Mouse (Mus musculus) hindbrain, embryonic 10.5 days (tissue): ENCODE data around the gene Odc1. TPM values are rescaled to one million over a fixed set of nuclear protein-coding genes. Genes with fewer than 3 reads are reported as not detected.

Experiments used
- DNase-seq: peaks from one replicate; pipeline ENCODE4 v3.0.0-alpha.2; 2017; ENCODE audit warnings: low spot score
- H3K27ac ChIP-seq: fragments of 300-500 bp; sonication (generic); 2 replicates; pipeline ENCODE4 v1.5.1; 2016; ENCODE audit warnings: mild to moderate bottlenecking, moderate library complexity
- H3K27me3 ChIP-seq: fragments of 300-500 bp; sonication (generic); 2 replicates; pipeline ENCODE4 v1.6.1; 2016; ENCODE audit warnings: mild to moderate bottlenecking; ENCODE audit not compliant: poor library complexity, insufficient read depth, severe bottlenecking
- H3K36me3 ChIP-seq: fragments of 300-500 bp; sonication (generic); 2 replicates; pipeline ENCODE4 v1.6.1; 2016; ENCODE audit warnings: mild to moderate bottlenecking, moderate library complexity
- H3K4me1 ChIP-seq: fragments of 300-500 bp; sonication (generic); replicated peaks from 2 replicates; pipeline ENCODE4 v1.6.1; 2016; ENCODE audit warnings: mild to moderate bottlenecking
- H3K4me3 ChIP-seq: fragments of 300-500 bp; sonication (generic); 2 replicates; pipeline ENCODE4 v1.5.1; 2016; ENCODE audit warnings: mild to moderate bottlenecking, moderate library complexity
- H3K9me3 ChIP-seq: fragments of 300-500 bp; sonication (generic); 2 replicates; pipeline ENCODE4 v1.6.1; 2016; ENCODE audit warnings: mild to moderate bottlenecking, moderate library complexity
- WGBS: fragments of 180-500 bp; shearing (Covaris S2); methylation state at CpG from one replicate; pipeline ENCODE4 v1.1.7; 2016; 5-methylcytosine and 5-hydroxymethylcytosine counted together
- polyA plus RNA-seq: library from polyadenylated mRNA; unstranded; fragments of >200 nt; fragmentation: Nextera tagmentation; extraction: Ambion mirVana; gene quantifications from 2 replicates; pipeline ENCODE4 v1.2.1, GENCODE M21; 2016

Odc1 gene
- polyA plus RNA-seq, 1 experiment from 2014 or later = 274 TPM

DNA sequence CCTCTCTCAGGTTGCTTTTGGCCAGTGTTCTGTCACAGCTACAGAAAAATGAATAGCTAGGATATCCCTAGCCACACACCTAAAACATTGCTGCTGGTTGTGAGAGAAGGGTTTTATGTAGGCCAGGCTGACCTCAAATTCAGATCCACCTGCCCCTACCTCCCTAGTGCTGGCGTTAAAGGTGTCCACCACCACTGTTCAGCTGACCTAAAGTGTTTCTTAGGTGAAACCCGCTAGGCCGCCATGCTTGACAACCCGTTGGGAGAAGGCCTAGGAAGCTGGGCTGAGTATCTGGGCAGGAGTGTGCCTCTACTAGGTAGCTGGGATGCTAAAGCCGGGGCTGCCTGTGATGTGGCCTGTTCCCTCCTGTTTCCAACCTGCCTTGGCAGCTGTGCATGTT is 9.0 kb downstream of the Odc1 start:
- Histone ChIP-seq H3K27ac (no peak overlapping the region), H3K36me3 (peaks cover 37% of the 10 kb centered on the region)
- WGBS = 78% methylated on average over 5 of the region's 5 CpGs

DNA sequence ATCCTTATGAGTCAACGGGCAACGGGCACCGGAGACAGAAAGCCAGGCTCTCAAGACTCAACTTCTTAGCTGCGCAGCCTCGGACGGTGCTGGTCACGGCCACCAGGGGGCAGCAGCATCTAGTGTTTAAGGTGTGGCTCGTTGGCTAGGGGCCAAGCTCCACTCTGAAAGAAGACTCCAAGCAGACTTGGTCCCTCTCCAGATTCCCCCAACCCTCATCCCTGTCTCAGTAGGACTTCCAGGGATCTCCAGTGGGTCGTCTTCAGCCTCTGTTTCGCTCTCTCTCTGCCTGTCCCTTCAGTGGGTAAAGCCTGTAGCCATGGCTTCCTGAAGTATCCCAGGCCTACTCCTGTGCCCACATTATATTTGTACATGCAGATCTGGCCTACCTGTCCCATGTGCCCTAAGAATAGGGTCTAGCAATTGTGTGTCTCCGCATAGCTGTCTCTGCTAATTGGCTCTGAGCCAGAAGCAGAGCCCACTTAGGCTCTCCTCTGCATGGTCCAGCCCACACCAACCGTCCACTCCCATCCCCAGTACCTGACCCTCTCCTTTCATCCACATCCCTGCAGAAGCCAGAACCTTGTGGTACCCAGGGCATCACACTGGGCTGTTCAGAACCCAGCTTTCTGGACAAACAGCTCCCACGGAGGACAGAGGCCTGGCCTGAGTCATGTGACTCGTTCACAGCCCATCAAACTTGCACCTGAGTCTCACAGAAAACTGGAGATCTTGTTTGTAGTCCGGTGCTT is 9.8 kb downstream of the Odc1 start:
- Histone ChIP-seq H3K9me3 (no peaks in the 10 kb centered on the region), H3K4me3 (no peak overlapping the region), H3K27ac (no peak overlapping the region), H3K36me3 (peaks cover 30% of the 10 kb centered on the region), H3K4me1 (peaks cover 23% of the 10 kb centered on the region), H3K27me3 (no peaks in the 10 kb centered on the region)
- WGBS = 36% methylated on average over 15 of the region's 15 CpGs
- DNase-seq = peak; percentile 87

More for the DNA sequence above, 9.0 kb downstream of the Odc1 start:
- H3K27me3 ChIP-seq = no peaks in the 10 kb centered on the region
- H3K4me1 ChIP-seq = peaks cover 23% of the 10 kb centered on the region
- H3K4me3 ChIP-seq = no peak overlapping the region
- DNase-seq = no peak
- no peaks in the 10 kb centered on the region for H3K9me3 ChIP-seq

DNA sequence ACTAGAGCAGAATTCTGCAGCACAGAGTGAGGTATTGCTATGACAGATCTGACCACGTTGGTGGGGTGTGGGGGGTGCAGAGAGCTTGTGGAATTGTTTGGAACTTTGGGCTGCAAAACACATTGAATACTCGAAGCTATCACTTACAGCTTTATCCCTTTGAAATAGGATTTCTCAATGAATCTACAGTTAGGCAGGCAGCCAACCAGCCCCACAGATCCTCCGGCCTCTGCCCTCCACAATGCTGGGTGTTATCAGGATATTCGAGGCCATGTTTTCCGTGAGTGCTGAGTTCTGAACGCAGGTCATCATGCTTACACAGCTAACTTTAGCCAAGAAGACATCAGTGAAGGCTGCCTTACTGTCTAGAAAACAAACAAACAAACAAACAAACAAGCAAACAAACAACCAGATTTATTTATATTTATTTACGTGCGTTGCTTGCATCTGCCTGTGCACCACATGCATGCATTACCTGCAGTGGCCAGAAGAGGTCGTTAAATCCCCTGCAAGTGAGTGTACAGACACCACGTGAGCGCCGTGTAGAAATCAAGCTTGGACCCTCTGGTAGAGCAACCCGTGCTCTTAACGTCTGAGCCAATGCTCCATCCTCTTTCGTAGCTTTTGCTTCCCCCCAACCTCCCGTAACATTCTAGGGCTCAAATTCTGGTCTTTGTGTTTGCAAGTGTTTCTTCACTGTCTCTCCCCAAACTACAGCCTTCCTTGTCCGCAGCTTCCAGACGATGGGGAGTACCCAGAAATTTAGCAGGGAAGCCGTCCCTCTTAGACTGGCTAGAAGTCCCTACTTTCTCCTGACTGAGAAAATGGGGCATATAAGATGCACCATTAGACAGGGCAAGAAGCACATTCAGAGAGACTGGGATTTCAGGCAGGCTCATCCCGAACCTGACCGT is 12.1 kb downstream of the Odc1 start:
- Histone ChIP-seq H3K27me3 (no peaks in the 10 kb centered on the region), H3K9me3 (no peaks in the 10 kb centered on the region), H3K4me1 (peaks cover 23% of the 10 kb centered on the region), H3K27ac (peak overlapping the region; percentile 87), H3K36me3 (peaks cover 9% of the 10 kb centered on the region), H3K4me3 (peak overlapping the region; percentile 32)
- peak; percentile 85 for DNase-seq
- 32% methylated on average over 21 of the region's 21 CpGs for WGBS

DNA sequence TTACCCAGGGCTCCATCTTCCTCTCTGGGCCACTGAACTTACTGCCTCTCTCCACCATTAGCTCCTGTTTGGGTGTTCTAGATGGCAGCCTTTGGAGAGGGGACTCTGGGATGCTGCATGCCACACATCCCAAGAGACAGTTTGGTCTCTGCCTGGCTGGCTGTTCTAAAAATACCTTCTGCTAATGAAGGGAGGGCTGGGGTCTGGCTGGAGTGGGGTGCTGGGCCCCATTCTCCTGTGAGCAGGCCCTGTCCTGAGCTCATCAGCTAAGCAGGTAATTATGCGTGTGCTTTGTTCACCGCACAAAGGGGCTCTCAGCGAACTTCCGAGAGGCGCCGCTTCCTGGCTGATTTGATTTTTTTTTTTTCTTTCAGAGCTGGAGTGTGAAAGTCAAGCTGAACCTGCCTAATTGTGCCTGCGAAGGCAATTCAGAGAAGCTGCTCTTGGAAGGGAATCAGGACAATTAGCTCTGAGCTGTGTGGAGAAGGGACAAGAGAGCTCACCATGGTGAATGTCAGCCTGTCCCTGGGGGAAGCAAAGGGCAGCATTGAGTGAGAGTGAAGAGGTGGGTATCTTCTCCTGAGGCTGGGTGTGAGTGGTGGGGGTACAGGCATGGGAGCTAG is 12.9 kb downstream of the Odc1 start:
- H3K27ac ChIP-seq = peak overlapping the region; percentile 87
- peak overlapping the region; percentile 32 for H3K4me3 ChIP-seq
- 0 out of 2 replicates have a peak, but pooled peaks cover 1% of the 10 kb centered on the region for H3K36me3 ChIP-seq
- DNase-seq = peak; percentile 57
- no peaks in the 10 kb centered on the region for H3K27me3 ChIP-seq
- WGBS = 10% methylated on average over 7 of the region's 7 CpGs
- H3K4me1 ChIP-seq = peaks cover 23% of the 10 kb centered on the region
- H3K9me3 ChIP-seq = no peaks in the 10 kb centered on the region

DNA sequence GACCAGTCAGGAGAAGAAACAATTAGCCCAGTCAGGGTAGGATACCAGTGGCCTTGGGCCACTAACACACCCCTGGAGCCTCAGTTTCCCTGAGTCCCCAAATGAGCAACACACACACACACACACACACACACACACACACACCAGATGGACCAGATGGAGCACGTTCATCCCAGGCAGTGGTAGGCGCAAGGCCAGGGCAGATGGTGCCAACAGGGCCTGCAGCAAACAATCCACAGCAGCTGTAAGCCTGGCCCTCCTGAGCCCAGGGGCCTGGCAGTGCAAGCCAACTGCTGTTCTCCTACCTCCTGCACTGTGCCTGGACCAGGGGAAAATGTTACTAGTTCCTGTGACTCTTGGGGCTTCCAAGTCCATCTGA is 13.4 kb downstream of the Odc1 start:
- H3K4me3 ChIP-seq = no peak overlapping the region
- peak; percentile 34 for DNase-seq
- 58% methylated on average over 2 of the region's 2 CpGs for WGBS

DNA sequence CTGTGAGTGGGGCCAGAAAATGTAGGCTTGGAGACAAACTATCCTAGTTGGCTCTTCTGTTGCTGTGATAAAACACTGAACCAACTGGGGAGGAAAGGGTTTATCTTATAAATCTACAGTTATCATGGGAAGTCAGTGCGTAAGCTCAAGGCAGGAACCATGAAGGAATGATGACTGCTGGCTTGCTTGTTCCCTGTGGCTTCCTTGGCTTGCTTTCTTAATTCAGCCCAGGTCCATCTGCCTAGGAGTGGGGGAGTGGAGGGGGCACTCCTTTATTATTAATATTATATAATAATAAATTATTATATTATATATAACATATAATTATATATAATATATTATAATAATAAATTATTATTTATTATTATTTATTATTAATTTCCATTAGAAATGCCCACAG is 17.8 kb downstream of the Odc1 start:
- H3K4me1 ChIP-seq = peaks cover 11% of the 10 kb centered on the region
- no peak overlapping the region for H3K4me3 ChIP-seq
- 85% methylated on average over 1 of the region's 1 CpGs for WGBS
- no peaks in the 10 kb centered on the region for H3K36me3 ChIP-seq
- no peaks in the 10 kb centered on the region for H3K27me3 ChIP-seq
- H3K27ac ChIP-seq = no peak overlapping the region
- H3K9me3 ChIP-seq = no peaks in the 10 kb centered on the region
- DNase-seq = no peak

More for the DNA sequence above, 13.4 kb downstream of the Odc1 start:
- Histone ChIP-seq H3K4me1 (peaks cover 23% of the 10 kb centered on the region), H3K27me3 (no peaks in the 10 kb centered on the region), H3K36me3 (no peaks in the 10 kb centered on the region), H3K27ac (peak overlapping the region; percentile 87), H3K9me3 (no peaks in the 10 kb centered on the region)

DNA sequence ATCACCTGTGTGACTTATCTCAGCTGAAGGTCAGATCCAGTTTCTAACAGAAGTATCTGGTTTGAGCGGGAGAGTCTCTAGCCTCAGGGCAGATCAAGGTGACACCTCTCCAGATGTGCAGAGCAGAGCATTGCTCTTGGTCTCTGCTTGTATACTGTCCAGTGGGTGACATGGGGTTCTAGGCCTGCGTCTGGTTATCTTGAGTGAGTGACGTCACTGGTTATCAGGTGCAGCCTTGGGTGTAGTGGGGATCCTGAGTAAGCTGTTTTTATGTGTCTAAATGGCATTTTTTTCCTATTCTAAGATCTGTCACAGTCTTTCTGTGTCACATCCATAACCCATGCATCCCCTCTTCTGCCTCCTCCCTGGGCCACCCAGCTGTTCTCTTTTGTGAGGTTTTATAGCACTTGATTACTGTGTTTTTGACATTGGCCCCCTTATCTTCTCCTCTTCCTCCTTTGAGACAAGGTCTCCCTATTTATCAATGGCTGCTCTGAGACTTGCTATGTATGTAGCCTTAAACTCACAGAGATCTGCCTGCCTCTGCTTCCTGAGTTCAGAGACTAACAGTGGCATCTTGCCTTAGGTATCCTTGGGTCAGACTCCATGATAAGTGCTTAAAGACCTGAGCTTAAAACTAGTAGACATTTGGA is 20.9 kb downstream of the Odc1 start:
- no peak overlapping the region for H3K27ac ChIP-seq
- no peaks in the 10 kb centered on the region for H3K4me1 ChIP-seq
- no peaks in the 10 kb centered on the region for H3K9me3 ChIP-seq
- DNase-seq = no peak
- no peaks in the 10 kb centered on the region for H3K27me3 ChIP-seq
- WGBS = 89% methylated on average over 3 of the region's 3 CpGs
- H3K4me3 ChIP-seq = no peak overlapping the region
- H3K36me3 ChIP-seq = no peaks in the 10 kb centered on the region

DNA sequence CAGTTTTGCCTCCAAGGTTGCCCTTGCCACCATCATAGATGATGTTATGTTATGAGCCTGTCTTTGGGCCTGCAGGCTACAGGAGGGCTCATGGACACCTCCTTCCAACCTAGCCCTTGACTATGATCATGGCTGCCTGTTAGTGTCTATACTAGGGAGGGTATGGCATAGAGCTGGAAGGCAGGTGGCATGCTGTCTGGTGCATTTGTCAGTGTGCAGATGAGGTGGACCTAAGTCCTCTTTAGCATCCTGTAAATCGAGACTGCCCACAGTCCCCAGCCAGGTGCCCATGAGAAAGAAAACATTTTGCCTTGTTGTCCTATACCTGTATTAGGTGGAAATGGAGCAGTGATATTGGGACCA is 21.4 kb downstream of the Odc1 start:
- no peaks in the 10 kb centered on the region for H3K9me3 ChIP-seq
- 86% methylated on average over 1 of the region's 1 CpGs for WGBS
- no peak for DNase-seq
- H3K4me3 ChIP-seq = no peak overlapping the region
- H3K27ac ChIP-seq = no peak overlapping the region
- no peaks in the 10 kb centered on the region for H3K4me1 ChIP-seq
- no peaks in the 10 kb centered on the region for H3K36me3 ChIP-seq
- H3K27me3 ChIP-seq = no peaks in the 10 kb centered on the region

DNA sequence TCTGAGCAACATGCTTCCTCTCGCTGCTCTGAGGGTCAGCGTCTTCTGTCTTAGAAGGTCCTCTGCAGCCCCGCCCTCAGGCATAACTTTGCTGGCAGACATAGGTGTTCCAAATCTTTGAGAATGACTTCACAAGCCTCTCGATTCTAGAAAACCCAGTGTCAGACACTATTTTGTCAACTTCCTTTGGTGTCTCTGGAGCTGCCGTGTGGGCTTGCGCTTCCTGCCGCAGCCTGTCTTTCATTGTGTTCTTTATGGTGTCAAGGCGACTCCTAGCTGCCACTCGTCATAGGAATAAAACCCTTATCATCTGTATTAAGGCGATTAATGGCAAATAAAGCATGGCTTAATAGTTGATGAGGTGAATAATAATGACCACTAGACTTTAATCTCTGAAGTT is 24.0 kb downstream of the Odc1 start:
- Histone ChIP-seq H3K36me3 (no peaks in the 10 kb centered on the region), H3K27me3 (no peaks in the 10 kb centered on the region), H3K4me1 (no peaks in the 10 kb centered on the region), H3K9me3 (no peaks in the 10 kb centered on the region), H3K4me3 (no peak overlapping the region), H3K27ac (no peak overlapping the region)
- 92% methylated on average over 10 of the region's 10 CpGs for WGBS
- no peak for DNase-seq

DNA sequence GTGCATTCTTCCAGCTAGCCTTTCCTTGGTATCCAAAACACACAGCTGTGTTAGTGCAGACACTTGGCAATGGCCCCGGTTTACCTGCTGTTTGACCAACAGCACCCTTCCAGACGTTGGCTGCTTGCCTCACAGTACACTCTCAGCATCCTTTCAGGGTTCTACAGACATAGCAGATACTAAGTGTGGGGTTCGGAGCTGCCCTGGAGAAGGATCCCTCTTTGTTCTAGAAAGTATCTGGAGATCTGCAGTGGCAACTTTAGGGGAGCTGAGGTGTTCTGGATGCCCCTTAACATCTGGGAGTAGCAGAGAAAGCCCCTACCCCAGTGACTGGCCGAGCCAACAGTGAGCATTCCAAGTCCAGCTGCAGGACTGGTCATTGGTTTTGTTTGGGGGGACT is 30.0 kb downstream of the Odc1 start:
- H3K4me3 ChIP-seq = no peak overlapping the region
- DNase-seq = no peak
- 83% methylated on average over 4 of the region's 4 CpGs for WGBS
- H3K4me1 ChIP-seq = peaks cover 12% of the 10 kb centered on the region
- no peaks in the 10 kb centered on the region for H3K36me3 ChIP-seq
- H3K9me3 ChIP-seq = no peaks in the 10 kb centered on the region
- no peak overlapping the region for H3K27ac ChIP-seq
- H3K27me3 ChIP-seq = peaks cover 17% of the 10 kb centered on the region

DNA sequence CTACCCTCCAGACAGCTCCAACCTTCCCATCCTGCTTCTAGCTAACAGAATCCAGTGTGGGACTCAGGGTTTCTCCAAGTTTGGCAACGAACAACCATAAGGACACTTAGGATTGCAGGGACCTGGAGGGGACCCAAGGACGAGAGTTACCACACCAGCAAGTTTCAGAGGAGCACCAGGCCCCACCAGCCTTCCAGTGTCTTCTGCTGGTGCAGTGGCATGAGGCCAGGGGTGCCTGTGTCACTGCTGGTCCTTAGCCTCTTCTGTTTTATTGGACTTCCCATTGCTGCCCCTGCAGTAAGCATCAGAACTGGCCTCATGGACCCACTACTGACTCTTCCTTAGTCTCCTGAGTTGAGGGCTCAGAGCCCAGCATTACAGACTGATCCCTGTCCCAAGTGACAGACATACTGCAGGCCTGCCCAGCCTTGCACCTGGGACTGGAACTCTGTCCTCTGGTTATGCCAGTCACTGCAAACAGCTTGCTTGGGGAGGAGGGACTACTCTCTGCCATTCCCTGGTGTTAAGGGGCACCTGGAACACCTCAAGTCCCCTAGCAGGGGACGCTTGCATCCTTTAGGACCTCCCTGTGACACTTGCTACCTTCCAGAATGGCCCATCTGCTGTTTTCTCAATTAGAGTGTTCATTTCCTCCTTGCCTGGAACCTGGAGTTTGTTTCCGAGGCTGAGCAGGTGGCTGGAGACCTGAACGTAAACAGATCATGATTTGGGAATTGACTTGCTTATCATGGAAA is 30.7 kb downstream of the Odc1 start:
- Histone ChIP-seq H3K27ac (no peak overlapping the region), H3K4me1 (peaks cover 12% of the 10 kb centered on the region), H3K4me3 (no peak overlapping the region), H3K9me3 (no peaks in the 10 kb centered on the region), H3K27me3 (peaks cover 17% of the 10 kb centered on the region), H3K36me3 (no peaks in the 10 kb centered on the region)
- no peak for DNase-seq
- 70% methylated on average over 5 of the region's 5 CpGs for WGBS

DNA sequence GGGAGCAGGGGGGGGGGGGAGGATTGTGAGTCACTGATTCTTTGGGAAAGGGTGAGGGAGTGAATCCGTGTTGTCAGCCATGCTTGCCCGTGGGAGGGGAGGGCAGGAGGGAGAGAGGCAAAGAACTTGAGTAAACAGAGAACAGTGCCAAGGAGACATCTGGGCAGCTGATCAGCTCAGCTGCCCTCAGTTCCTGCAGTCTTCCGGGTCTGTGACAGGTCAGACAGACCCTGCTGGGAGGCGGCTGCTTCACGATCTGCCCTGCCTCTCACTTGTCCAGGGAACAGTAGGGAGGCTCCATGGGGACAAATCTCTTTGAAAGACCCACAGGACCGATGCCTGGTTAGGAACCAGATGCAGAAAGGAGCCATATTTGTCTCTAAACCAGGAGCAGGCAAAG is 31.4 kb downstream of the Odc1 start:
- peak; percentile 17 for DNase-seq
- Histone ChIP-seq H3K36me3 (no peaks in the 10 kb centered on the region), H3K4me3 (no peak overlapping the region), H3K9me3 (no peaks in the 10 kb centered on the region), H3K27ac (peak overlapping the region; percentile 60), H3K27me3 (peaks cover 17% of the 10 kb centered on the region), H3K4me1 (peaks cover 12% of the 10 kb centered on the region)
- 8% methylated on average over 6 of the region's 6 CpGs for WGBS
